Mouse (Mus musculus) E14TG2a.4 (cell line): ENCODE data around the gene Ctcf.

Experiments used
- H3K27me3 ChIP-seq: 2 replicates; pipeline ENCODE4 v1.6.1; 2014; ENCODE audit warnings: low read length, control low read depth; ENCODE audit not compliant: insufficient read depth
- H3K36me3 ChIP-seq: 2 replicates; pipeline ENCODE4 v1.6.1; 2014; ENCODE audit warnings: low read length, control low read depth; ENCODE audit not compliant: insufficient read depth
- H3K4me1 ChIP-seq: replicated peaks from 2 replicates; pipeline ENCODE4 v1.6.1; 2014; ENCODE audit warnings: low read depth, low read length, control low read depth
- H3K4me3 ChIP-seq: replicated peaks from 2 replicates; pipeline ENCODE4 v1.5.1; 2014; ENCODE audit warnings: mild to moderate bottlenecking, low read length
- H3K9me3 ChIP-seq: 2 replicates; pipeline ENCODE4 v1.6.1; 2014; ENCODE audit warnings: low read length, control low read depth
- CTCF ChIP-seq: conservative IDR thresholded peaks from 2 replicates; pipeline ENCODE4 v1.5.1; 2014; ENCODE audit warnings: low read length
- NANOG ChIP-seq: IDR thresholded peaks from 2 replicates; pipeline ENCODE4 v1.6.1; 2014; ENCODE audit warnings: borderline replicate concordance, low read length, mixed read lengths
- POU5F1 ChIP-seq: IDR thresholded peaks from 2 replicates; pipeline ENCODE4 v1.6.1; 2014; ENCODE audit warnings: low read length, borderline replicate concordance

Ctcf gene

DNA sequence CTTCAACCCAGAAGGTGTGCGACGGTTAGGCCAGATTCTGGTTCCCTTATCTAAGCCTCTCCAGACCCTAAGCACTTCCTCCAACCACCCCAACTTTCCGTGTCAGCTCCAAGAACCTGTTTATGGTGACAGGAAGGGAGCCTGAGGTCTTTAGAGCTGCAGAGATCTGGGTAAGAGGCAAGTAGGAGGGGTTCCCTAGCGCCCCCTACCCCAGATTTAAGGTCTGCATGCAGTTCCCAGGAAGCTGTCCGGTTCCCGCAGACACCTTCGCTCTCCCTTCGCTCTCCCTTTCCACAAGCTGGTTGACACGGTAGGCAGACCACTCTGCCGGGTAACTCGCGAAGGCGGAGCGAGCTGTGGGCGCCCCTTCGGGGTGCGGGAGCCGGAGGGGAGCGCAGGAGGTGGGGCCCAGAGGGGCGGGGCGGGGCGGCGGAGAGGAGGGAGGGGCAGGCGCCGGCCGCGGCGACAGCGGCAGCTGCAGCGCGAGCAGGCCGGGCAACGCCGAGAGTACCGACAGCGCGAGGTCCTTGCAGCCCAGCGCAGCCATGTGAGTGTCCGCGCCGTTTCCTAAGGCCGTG, 31.5 kb upstream of the Ctcf start, which contains the start of gene Ripor1:
Ripor1 (plus strand) TSS at position 452 of the 578 bp plus-strand sequence.
- H3K4me3 ChIP-seq, result peak within 1 kb of the TSS; percentile 84
- no peaks in the 10 kb centered on the region for H3K9me3 ChIP-seq
- no peaks in the 10 kb centered on the region for H3K36me3 ChIP-seq
- peaks cover 22% of the 10 kb centered on the region for H3K27me3 ChIP-seq
- TF ChIP-seq POU5F1 (no peak), NANOG (no peak), CTCF (peak; percentile 65)
- peaks cover 55% of the 10 kb centered on the region for H3K4me1 ChIP-seq

DNA sequence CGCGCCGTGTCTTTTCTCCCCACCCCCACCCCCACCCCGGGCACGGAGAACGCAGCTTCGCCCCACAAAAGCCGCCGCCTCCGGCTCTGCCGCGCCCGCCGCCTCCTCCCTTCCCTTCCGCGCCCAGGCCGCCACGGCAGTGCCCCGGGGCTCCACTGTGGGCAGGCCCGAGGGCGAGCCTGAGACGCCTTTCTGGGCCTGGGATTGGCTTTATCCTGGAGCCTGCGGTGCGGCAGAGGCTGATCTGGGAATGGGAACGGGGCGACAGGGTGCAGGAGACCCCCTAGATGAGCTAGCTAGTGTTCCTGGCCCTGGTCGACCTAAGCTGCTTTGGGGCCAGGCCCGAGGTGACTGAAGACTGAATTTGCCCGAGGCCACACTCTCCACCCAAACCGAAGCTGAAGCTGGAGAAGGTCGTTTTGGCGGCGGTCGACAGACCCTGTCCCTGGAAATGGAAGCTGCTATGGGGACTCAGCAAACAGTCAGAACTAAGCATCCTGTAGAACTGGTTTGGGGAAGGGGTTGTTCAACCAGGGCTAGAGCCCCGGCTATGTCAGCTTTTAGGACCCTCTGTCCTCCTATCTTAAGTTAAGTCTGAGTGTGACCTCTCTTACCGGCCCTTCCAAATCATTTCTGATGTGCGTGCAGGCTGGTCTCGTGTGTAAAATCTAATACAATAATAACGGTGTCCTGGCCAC, 30.7 kb upstream of the Ctcf start:
- H3K4me1 ChIP-seq, result peaks cover 55% of the 10 kb centered on the region
- H3K9me3 ChIP-seq, result no peaks in the 10 kb centered on the region
- H3K4me3 ChIP-seq, result peak overlapping the region; percentile 84
- H3K27me3 ChIP-seq, result peaks cover 23% of the 10 kb centered on the region
- no peaks in the 10 kb centered on the region for H3K36me3 ChIP-seq
- TF ChIP-seq POU5F1 (no peak), NANOG (no peak), CTCF (no peak)

DNA sequence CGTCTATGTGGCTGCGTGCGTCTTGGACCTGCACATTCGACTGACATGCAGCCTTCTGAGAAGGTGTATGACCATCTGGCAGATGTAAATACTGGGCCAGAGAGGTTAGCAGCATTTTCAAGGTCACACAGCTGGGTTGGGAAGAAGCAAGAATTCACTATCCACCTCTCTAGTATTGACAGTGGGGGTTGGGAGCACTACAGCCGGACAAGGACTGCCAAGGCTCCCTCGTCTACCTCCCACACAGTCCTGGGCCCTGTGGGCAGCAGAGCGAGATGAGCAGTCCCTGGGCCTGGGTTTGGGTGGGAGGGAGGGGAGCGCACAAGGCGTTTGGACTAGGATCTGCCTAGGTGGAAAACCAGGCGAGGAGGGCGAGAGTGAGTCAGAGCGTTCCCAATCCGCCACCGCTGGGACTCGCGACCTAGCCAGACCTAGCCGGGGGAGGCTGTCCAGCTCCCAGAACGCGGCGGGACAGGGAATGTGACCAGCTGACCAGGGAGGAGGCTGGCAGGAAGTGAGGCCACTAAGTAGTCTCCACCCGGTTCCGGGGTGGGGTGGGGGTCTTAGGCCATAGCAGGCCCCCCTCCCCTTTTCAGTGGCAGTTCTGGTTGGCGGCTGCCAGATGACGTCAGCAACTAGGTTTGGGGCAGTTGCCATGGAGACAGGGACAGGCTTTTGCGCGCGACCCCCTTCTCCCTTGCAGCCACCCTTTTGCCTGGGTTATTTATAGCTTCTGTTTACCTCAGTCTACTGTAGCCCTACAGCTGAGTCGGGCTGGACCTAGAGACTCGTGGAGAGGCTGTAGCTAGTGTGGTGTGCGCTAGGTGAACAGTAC, 30.0 kb upstream of the Ctcf start:
- peaks cover 25% of the 10 kb centered on the region for H3K27me3 ChIP-seq
- H3K4me1 ChIP-seq, result peaks cover 55% of the 10 kb centered on the region
- H3K4me3 ChIP-seq, result peak overlapping the region; percentile 84
- H3K9me3 ChIP-seq, result no peaks in the 10 kb centered on the region
- no peaks in the 10 kb centered on the region for H3K36me3 ChIP-seq
- TF ChIP-seq POU5F1 (no peak), CTCF (no peak)

DNA sequence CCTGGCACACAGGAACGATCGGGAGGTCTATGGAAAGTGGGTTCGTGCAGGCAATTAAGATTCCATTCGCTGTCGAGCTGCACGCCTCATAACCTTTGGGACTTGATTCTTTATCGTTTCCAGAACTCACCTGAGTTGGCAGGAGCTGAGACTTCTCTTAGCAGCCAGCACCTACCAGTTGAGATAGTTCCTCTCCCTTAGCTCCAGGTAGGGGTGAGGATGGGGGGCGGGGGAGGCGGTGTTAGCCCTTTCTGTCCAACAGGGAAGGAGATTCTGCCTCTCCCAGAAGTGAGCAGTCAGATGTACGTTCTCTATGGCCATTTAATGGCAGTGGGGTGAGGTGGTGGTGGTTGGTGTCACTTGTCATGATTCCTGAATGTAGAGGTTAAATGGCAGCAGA, 29.3 kb upstream of the Ctcf start:
- Histone ChIP-seq H3K36me3 (no peaks in the 10 kb centered on the region), H3K4me3 (peak overlapping the region; percentile 84), H3K4me1 (peaks cover 55% of the 10 kb centered on the region), H3K9me3 (no peaks in the 10 kb centered on the region), H3K27me3 (peaks cover 28% of the 10 kb centered on the region)
- TF ChIP-seq POU5F1 (no peak), CTCF (no peak), NANOG (no peak)

DNA sequence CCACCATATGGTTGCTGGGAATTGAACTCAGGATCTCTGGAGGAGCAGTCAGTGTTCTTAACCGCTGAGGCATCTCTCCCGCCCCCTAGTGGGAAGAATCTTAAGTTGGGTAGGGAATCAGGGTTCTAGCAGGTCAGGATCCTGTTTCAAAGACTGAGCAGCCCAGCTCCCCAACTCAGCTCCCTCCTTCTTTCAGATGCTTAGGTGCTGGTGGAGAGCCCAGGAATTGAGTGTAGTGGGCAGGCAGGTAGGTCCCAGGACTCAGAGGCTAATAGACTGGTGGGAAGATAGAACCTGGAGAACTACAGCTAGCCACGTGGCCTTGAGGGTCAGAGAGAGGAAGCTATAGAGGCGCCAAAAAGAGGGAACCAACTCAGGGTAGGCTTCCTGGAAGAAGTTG, 28.7 kb upstream of the Ctcf start:
- Histone ChIP-seq H3K4me3 (no peak overlapping the region), H3K9me3 (no peaks in the 10 kb centered on the region), H3K27me3 (peaks cover 35% of the 10 kb centered on the region), H3K36me3 (no peaks in the 10 kb centered on the region), H3K4me1 (peaks cover 59% of the 10 kb centered on the region)
- TF ChIP-seq CTCF, result peak; percentile 65
- TF ChIP-seq NANOG, result no peak

DNA sequence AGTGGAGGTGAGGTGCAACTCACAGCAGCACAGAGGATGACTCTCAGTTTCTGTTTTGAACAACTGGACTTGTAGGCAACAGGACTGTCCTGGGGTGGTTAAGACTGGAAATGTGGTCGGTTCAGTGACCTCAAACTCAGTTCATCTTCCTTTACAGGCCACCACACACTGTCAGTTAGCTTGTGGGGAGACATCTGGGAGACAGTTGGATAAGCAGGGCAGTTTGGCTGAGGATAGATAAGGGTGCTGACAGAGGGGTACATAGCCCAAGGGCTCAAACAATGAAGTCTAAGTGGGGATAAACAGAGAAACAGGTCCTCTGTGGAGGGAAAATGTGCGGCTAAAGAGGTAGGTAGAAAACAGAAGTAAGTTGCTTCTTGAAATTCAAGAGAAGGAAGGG, 27.0 kb upstream of the Ctcf start:
- no peak for TF ChIP-seq POU5F1
- no peak for TF ChIP-seq NANOG
- TF ChIP-seq CTCF, result no peak
- Histone ChIP-seq H3K27me3 (peaks cover 39% of the 10 kb centered on the region), H3K9me3 (no peaks in the 10 kb centered on the region), H3K36me3 (no peaks in the 10 kb centered on the region), H3K4me1 (peaks cover 57% of the 10 kb centered on the region), H3K4me3 (no peak overlapping the region)

DNA sequence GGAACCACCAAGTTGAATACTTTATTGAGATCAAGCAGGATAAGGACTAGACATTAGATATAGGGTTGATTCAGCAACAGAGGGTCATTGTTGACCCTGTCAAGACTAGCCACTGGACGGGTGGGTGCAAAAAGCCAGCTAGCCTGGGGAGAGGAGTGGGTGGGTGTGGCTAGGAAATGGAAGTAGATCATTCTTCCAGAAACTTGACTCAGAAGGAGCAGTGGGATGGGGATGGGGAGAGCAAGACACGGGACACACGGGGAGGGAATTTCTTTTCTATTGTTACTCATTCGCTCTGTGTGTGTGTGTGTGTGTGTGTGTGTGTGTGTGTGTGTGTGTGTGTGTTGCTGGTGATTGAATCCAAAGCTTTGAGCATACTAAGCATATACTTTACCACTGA, 26.6 kb upstream of the Ctcf start:
- Histone ChIP-seq H3K4me1 (peaks cover 57% of the 10 kb centered on the region), H3K36me3 (0 out of 2 replicates have a peak, but pooled peaks cover 3% of the 10 kb centered on the region), H3K9me3 (no peaks in the 10 kb centered on the region), H3K4me3 (no peak overlapping the region), H3K27me3 (peaks cover 43% of the 10 kb centered on the region)
- no peak for TF ChIP-seq CTCF
- no peak for TF ChIP-seq POU5F1
- no peak for TF ChIP-seq NANOG

DNA sequence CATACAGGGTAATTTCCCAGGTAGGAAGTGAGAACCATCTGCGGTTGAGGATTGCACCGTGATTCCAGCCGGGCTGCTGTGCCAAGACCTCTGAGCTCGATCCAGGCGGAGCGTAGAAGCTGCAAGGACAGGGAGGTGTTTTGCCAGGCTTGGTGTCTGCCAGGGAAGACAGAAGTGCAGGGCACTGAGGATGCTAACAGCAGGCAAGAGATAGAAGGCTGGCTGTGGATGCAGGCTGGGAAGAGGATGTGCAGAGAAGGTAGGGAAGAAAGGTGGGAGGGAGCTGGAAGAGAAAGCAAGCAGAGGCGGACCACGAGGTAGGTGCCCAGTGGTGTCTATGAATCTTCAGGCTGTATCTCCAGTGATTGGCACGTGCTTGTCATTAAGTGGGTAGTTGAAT, 24.5 kb upstream of the Ctcf start:
- H3K27me3 ChIP-seq, result peaks cover 57% of the 10 kb centered on the region
- peaks cover 22% of the 10 kb centered on the region for H3K36me3 ChIP-seq
- TF ChIP-seq POU5F1 (no peak), CTCF (no peak), NANOG (no peak)
- H3K9me3 ChIP-seq, result no peaks in the 10 kb centered on the region
- H3K4me1 ChIP-seq, result peaks cover 51% of the 10 kb centered on the region
- H3K4me3 ChIP-seq, result no peak overlapping the region

DNA sequence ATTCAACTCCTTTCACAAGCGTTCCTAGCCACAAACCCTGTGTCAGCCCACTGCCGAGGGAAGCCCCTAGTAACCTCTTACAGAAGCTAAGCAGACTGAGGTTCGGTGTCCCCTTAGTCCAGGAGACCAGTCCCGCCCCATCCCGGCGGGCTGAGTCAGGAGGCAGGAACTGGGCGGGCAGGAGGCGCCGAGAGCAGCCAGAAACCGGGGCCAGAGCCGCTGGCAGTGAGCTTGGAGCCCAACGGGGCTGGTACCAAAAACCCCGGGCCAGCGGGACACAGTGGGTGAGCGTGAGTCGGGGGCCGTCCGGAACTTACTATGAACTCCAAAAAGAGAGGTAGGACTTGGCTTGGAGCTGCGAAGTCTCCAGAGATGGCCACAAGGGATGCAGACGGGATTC, 23.3 kb upstream of the Ctcf start:
- peak overlapping the region; percentile 82 for H3K4me3 ChIP-seq
- no peaks in the 10 kb centered on the region for H3K9me3 ChIP-seq
- peaks cover 57% of the 10 kb centered on the region for H3K27me3 ChIP-seq
- peaks cover 34% of the 10 kb centered on the region for H3K36me3 ChIP-seq
- TF ChIP-seq POU5F1 (no peak), NANOG (no peak), CTCF (no peak)
- H3K4me1 ChIP-seq, result peaks cover 50% of the 10 kb centered on the region
